Mouse (Mus musculus): ENCODE data around the gene Gm14440. TPM values are rescaled to one million over a fixed set of nuclear protein-coding genes. Genes with fewer than 3 reads are reported as not detected.
"Not testable (repeated sequence)": the region's sequence is repeated elsewhere in the genome, so short reads cannot be mapped to it uniquely, and the experiment has no call there.

Gene Gm14440
- 14.1 and 17.3 TPM in 2 replicates for total RNA-seq (2014; fragmentation: Nextera tagmentation)
- total RNA-seq (2017), result 9.7 TPM in 1 of 2 replicates, not detected in the other

GRCm38 (mm10) chr2:175274825-175275224 lies at the start of gene Gm14440:
Gene Gm14440, plus strand, starts transcription at chr2:175275125.
- ATAC-seq (replicated peaks; ENCODE audit: poor library complexity, severe bottlenecking), result not testable (repeated sequence)

Other genes with a start within 250 kb of the Gm14440 start
- gene Gm14393, start 207.3 kb upstream of the Gm14440 start, total RNA-seq (2014; fragmentation: Nextera tagmentation), result not detected in 2 replicates
- gene Gm14393, start 207.3 kb upstream of the Gm14440 start, total RNA-seq (2017), result not detected in 2 replicates
- gene Gm14399, start 133.1 kb upstream of the Gm14440 start, total RNA-seq (2014; fragmentation: Nextera tagmentation), result 4.1 and 17.1 TPM in 2 replicates
- 15.5 and 60.9 TPM in 2 replicates for gene Gm14399, start 133.1 kb upstream of the Gm14440 start, total RNA-seq (2017)
- 0.06 TPM in 1 of 2 replicates, not detected in the other for gene Gm14443, start 99.3 kb upstream of the Gm14440 start, total RNA-seq (2014; fragmentation: Nextera tagmentation)
- gene Gm14443, start 99.3 kb upstream of the Gm14440 start, total RNA-seq (2017), result 0.22 and 0.31 TPM in 2 replicates
- 7.6 and 11.2 TPM in 2 replicates for gene Gm14391, start 68.2 kb upstream of the Gm14440 start, total RNA-seq (2014; fragmentation: Nextera tagmentation)
- 12.1 and 24.7 TPM in 2 replicates for gene Gm14391, start 68.2 kb upstream of the Gm14440 start, total RNA-seq (2017)
- 24.3 and 33.5 TPM in 2 replicates for gene Gm4631, start 63.1 kb downstream of the Gm14440 start, total RNA-seq (2014; fragmentation: Nextera tagmentation)
- gene Gm4631, start 63.1 kb downstream of the Gm14440 start, total RNA-seq (2017), result 21.0 and 21.9 TPM in 2 replicates
- 0.24 and 13.8 TPM in 2 replicates for gene Zfp968, start 97.3 kb downstream of the Gm14440 start, total RNA-seq (2014; fragmentation: Nextera tagmentation)
- 5.2 and 20.6 TPM in 2 replicates for gene Zfp968, start 97.3 kb downstream of the Gm14440 start, total RNA-seq (2017)
- gene Gm4724, start 160.7 kb downstream of the Gm14440 start, total RNA-seq (2014; fragmentation: Nextera tagmentation), result 8.3 TPM in 1 of 2 replicates, not detected in the other
- gene Gm4724, start 160.7 kb downstream of the Gm14440 start, total RNA-seq (2017), result 7.0 and 24.2 TPM in 2 replicates
- gene Zfp965, start 194.9 kb downstream of the Gm14440 start, total RNA-seq (2014; fragmentation: Nextera tagmentation), result 4.3 and 8.7 TPM in 2 replicates
- 22.3 and 23.7 TPM in 2 replicates for gene Zfp965, start 194.9 kb downstream of the Gm14440 start, total RNA-seq (2017)